Mouse (Mus musculus) limb, embryonic 14.5 days (tissue): ENCODE results near the gene Fam171b. TPM values are rescaled to one million over a fixed set of nuclear protein-coding genes. Genes with fewer than 3 reads are reported as not detected.

Experiments
- ATAC-seq: fragments of 200-750 bp; cut with Nextera tagmentation; 2 replicates; pipeline ENCODE4 v1.8.0; 2017; ENCODE audit warnings: low read depth, moderate number of reproducible peaks, moderate TSS enrichment; ENCODE audit not compliant: low FRiP score
- DNase-seq: peaks from one replicate; pipeline ENCODE4 v3.0.0-alpha.2; 2015; ENCODE audit warnings: low spot score
- H3K27ac ChIP-seq: fragments of 300-500 bp; sonication (generic); replicated peaks from 2 replicates; pipeline ENCODE4 v1.5.1; 2014; ENCODE audit warnings: low read depth, mild to moderate bottlenecking, low read length, moderate library complexity, mixed read lengths
- H3K27me3 ChIP-seq: fragments of 300-500 bp; sonication (generic); 2 replicates; pipeline ENCODE4 v1.6.1; 2014; ENCODE audit warnings: low read length, mixed read lengths; ENCODE audit not compliant: control insufficient read depth, insufficient read depth
- H3K36me3 ChIP-seq: fragments of 300-500 bp; sonication (generic); 2 replicates; pipeline ENCODE4 v1.6.1; 2014; ENCODE audit warnings: mild to moderate bottlenecking, low read length, moderate library complexity, mixed read lengths; ENCODE audit not compliant: control insufficient read depth, insufficient read depth
- H3K4me1 ChIP-seq: fragments of 300-500 bp; sonication (generic); 2 replicates; pipeline ENCODE4 v1.6.1; 2014; ENCODE audit warnings: antibody characterized with exemption, low read length, mixed read lengths; ENCODE audit not compliant: control insufficient read depth, insufficient read depth
- H3K4me2 ChIP-seq: fragments of 300-500 bp; sonication (generic); replicated peaks from 2 replicates; pipeline ENCODE4 v1.6.1; 2014; ENCODE audit warnings: low read depth, mild to moderate bottlenecking, low read length, moderate library complexity; ENCODE audit not compliant: severe bottlenecking
- H3K4me3 ChIP-seq: fragments of 300-500 bp; sonication (generic); replicated peaks from 2 replicates; pipeline ENCODE4 v1.5.1; 2014; ENCODE audit warnings: low read length
- H3K9ac ChIP-seq: fragments of 300-500 bp; sonication (generic); 2 replicates; pipeline ENCODE4 v1.6.1; 2014; ENCODE audit warnings: mild to moderate bottlenecking, low read depth, low read length, moderate library complexity; ENCODE audit not compliant: severe bottlenecking
- H3K9me3 ChIP-seq: fragments of 300-500 bp; sonication (generic); 2 replicates; pipeline ENCODE4 v1.6.1; 2016; ENCODE audit warnings: low read length; ENCODE audit not compliant: control insufficient read depth
- POLR2A ChIP-seq: fragments of 200-500 bp; IDR thresholded peaks from 2 replicates; pipeline ENCODE4 v1.8.0; 2012; ENCODE audit warnings: inconsistent platforms, mild to moderate bottlenecking, moderate library complexity, borderline replicate concordance; ENCODE audit not compliant: insufficient read depth, insufficient read length; ENCODE audit errors: extremely low read depth
- WGBS: fragments of 180-500 bp; shearing (Covaris S2); extraction: QIAGEN DNeasy Blood & Tissue Kit; methylation state at CpG from one replicate; pipeline ENCODE4 v1.1.7; 2014; 5-methylcytosine and 5-hydroxymethylcytosine counted together
- polyA plus RNA-seq, 2 experiments: library from polyadenylated mRNA; depleted of rRNA in 1 of 2; stranded (reverse) in 1 of 2; unstranded in 1 of 2; fragments of >200 nt; fragmentation: Nextera tagmentation in 1 of 2; extraction: Ambion mirVana in 1 of 2; gene quantifications; 2 replicates each; pipeline versions ENCODE4 v1.2.1 to v1.2.3; 2012 to 2014

Gene Fam171b
- polyA plus RNA-seq, 2 experiments, result 10.6 to 16.4 TPM

DNA sequence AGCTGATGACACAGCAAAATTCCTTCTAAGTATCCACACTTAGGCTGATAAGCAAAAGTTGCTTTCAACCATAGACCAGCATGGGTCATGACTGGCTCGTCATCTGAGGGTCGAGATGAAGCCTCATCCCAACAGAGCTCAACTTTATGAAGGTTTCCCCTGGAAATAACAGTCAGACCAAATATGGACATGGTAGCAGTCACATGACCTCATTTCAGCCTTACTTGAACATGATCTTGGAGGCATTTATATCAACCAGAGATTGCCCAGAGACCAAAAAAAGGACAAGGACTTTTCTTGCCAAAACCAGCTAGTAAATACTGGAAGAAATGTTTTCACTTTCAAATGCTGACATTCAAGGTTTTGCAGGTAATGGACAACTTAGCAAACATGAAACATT is 81.3 kb downstream of the Fam171b start:
- H3K27ac ChIP-seq, result no peak overlapping the region
- no peaks in the 10 kb centered on the region for H3K36me3 ChIP-seq
- H3K27me3 ChIP-seq, result no peaks in the 10 kb centered on the region
- no peak for TF ChIP-seq POLR2A
- H3K9ac ChIP-seq, result no peak overlapping the region
- H3K4me1 ChIP-seq, result no peaks in the 10 kb centered on the region
- DNase-seq, result no peak
- H3K4me2 ChIP-seq, result no peak overlapping the region
- WGBS, result 89% methylated on average over 2 of the region's 2 CpGs
- ATAC-seq, result no peak
- no peaks in the 10 kb centered on the region for H3K9me3 ChIP-seq
- no peak overlapping the region for H3K4me3 ChIP-seq

DNA sequence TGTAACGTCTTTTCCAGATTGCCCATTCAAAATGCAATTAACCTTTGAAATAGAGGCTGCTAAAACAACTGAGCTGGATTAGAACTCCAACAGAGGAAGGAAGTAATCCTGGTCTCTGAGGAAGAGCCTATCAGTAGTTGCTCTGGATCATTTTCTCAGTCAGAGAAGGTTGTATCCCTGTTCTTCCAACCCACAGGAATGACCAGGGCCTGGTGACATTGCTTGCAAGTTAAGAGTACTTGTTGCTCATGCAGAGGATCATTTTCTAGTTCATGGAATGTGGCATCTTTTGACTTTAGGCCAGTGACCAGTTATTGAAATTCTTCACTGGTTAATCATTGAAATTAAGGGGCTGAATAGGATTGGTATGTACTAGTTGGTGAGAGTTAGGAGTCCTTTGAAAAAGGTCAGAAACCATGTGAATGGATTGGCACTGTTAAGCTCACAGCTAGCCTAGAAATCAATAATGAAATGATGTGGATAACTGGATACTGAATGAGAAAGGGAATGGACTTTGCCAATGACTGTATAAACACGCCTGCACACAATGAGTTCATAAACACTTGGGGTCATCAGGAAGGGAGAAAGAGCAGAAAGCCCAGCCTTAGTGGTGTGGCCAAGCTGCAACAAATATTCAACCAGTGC is 89.6 kb downstream of the Fam171b start:
- H3K9ac ChIP-seq, result no peak overlapping the region
- H3K9me3 ChIP-seq, result no peaks in the 10 kb centered on the region
- no peak for ATAC-seq
- no peak overlapping the region for H3K4me3 ChIP-seq
- H3K4me2 ChIP-seq, result no peak overlapping the region
- DNase-seq, result no peak
- no peaks in the 10 kb centered on the region for H3K36me3 ChIP-seq
- H3K27me3 ChIP-seq, result no peaks in the 10 kb centered on the region
- WGBS, result 86% methylated on average over 2 of the region's 2 CpGs
- H3K27ac ChIP-seq, result no peak overlapping the region
- no peak for TF ChIP-seq POLR2A
- H3K4me1 ChIP-seq, result no peaks in the 10 kb centered on the region

DNA sequence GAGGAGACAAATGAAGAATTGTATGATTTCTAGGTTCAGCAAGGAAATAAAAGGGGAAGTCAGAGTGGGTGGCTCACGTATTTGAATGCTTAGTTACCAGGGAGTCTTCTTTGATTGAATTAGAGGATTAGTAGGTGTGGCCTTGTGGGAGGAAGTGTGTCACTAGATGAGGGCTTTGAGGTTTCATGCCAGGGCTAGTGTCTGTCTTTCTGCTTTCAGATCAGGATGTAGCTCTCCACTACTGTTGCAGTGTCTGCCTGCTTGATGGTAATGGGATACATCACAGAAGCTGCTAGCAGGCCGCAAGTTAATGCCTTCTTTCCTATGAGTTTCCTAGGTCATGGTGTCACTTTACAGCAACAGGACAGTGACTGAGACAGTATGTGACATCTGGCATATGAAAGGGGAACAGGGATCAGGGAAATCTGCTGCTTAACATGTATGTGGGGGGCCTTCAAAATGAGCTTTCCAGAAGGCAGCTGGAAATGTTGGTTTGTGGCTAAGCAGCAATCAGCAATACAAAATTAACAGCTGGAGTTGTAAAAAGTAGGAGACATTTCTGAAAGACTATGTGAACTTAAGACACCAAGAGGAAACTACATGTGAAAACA is 117.1 kb downstream of the Fam171b start:
- Histone ChIP-seq H3K27me3 (no peaks in the 10 kb centered on the region), H3K27ac (no peak overlapping the region), H3K4me2 (no peak overlapping the region), H3K36me3 (no peaks in the 10 kb centered on the region), H3K4me3 (no peak overlapping the region), H3K4me1 (no peaks in the 10 kb centered on the region), H3K9ac (no peak overlapping the region), H3K9me3 (no peaks in the 10 kb centered on the region)
- 49% methylated on average over 2 of the region's 2 CpGs for WGBS
- no peak for TF ChIP-seq POLR2A
- no peak; the same call in 1 of the 2 replicates for ATAC-seq
- no peak for DNase-seq

Other genes with a start within 250 kb of the Fam171b start
- 63.0 and 97.1 TPM in 2 replicates for gene Zc3h15, start 168.2 kb upstream of the Fam171b start, polyA plus RNA-seq (2012; rRNA removed)
- gene Zc3h15, start 168.2 kb upstream of the Fam171b start, polyA plus RNA-seq (2014; fragmentation: Nextera tagmentation; extraction: Ambion mirVana), result 110 and 125 TPM in 2 replicates
- 38.1 and 38.6 TPM in 2 replicates for gene Itgav, start 88.2 kb upstream of the Fam171b start, polyA plus RNA-seq (2012; rRNA removed)
- gene Itgav, start 88.2 kb upstream of the Fam171b start, polyA plus RNA-seq (2014; fragmentation: Nextera tagmentation; extraction: Ambion mirVana), result 79.5 and 87.5 TPM in 2 replicates
- not detected in 2 replicates for gene Zswim2, start 128.6 kb downstream of the Fam171b start, polyA plus RNA-seq (2012; rRNA removed)
- not detected in 2 replicates for gene Zswim2, start 128.6 kb downstream of the Fam171b start, polyA plus RNA-seq (2014; fragmentation: Nextera tagmentation; extraction: Ambion mirVana)
- gene Gm13698, start 143.1 kb downstream of the Fam171b start, polyA plus RNA-seq (2012; rRNA removed), result 0.03 TPM in 1 of 2 replicates, not detected in the other
- not detected in 2 replicates for gene Gm13698, start 143.1 kb downstream of the Fam171b start, polyA plus RNA-seq (2014; fragmentation: Nextera tagmentation; extraction: Ambion mirVana)
- 0.03 TPM in 1 of 2 replicates, not detected in the other for gene Gm13693, start 148.9 kb downstream of the Fam171b start, polyA plus RNA-seq (2012; rRNA removed)
- not detected in 2 replicates for gene Gm13693, start 148.9 kb downstream of the Fam171b start, polyA plus RNA-seq (2014; fragmentation: Nextera tagmentation; extraction: Ambion mirVana)
- not detected in 2 replicates for gene Gm13695, start 154.7 kb downstream of the Fam171b start, polyA plus RNA-seq (2012; rRNA removed)
- gene Gm13695, start 154.7 kb downstream of the Fam171b start, polyA plus RNA-seq (2014; fragmentation: Nextera tagmentation; extraction: Ambion mirVana), result not detected in 2 replicates
- gene Gm13696, start 160.5 kb downstream of the Fam171b start, polyA plus RNA-seq (2012; rRNA removed), result 0.03 TPM in 1 of 2 replicates, not detected in the other
- gene Gm13696, start 160.5 kb downstream of the Fam171b start, polyA plus RNA-seq (2014; fragmentation: Nextera tagmentation; extraction: Ambion mirVana), result not detected in 2 replicates
- gene Gm13694, start 166.3 kb downstream of the Fam171b start, polyA plus RNA-seq (2012; rRNA removed), result 0.03 TPM in 1 of 2 replicates, not detected in the other
- not detected in 2 replicates for gene Gm13694, start 166.3 kb downstream of the Fam171b start, polyA plus RNA-seq (2014; fragmentation: Nextera tagmentation; extraction: Ambion mirVana)
- 0.03 TPM in 1 of 2 replicates, not detected in the other for gene Gm13697, start 172.1 kb downstream of the Fam171b start, polyA plus RNA-seq (2012; rRNA removed)
- not detected in 2 replicates for gene Gm13697, start 172.1 kb downstream of the Fam171b start, polyA plus RNA-seq (2014; fragmentation: Nextera tagmentation; extraction: Ambion mirVana)
- gene Gm13691, start 177.9 kb downstream of the Fam171b start, polyA plus RNA-seq (2012; rRNA removed), result 0.03 TPM in 1 of 2 replicates, not detected in the other
- not detected in 2 replicates for gene Gm13691, start 177.9 kb downstream of the Fam171b start, polyA plus RNA-seq (2014; fragmentation: Nextera tagmentation; extraction: Ambion mirVana)